Mouse (Mus musculus): ENCODE measurements around the gene Atp6v0b. TPM values are rescaled to one million over a fixed set of nuclear protein-coding genes. Genes with fewer than 3 reads are reported as not detected.

The Atp6v0b gene
- polyA plus RNA-seq (2015; fragmentation: Nextera tagmentation; extraction: Ambion mirVana), result 346 TPM in 2 replicates

DNA sequence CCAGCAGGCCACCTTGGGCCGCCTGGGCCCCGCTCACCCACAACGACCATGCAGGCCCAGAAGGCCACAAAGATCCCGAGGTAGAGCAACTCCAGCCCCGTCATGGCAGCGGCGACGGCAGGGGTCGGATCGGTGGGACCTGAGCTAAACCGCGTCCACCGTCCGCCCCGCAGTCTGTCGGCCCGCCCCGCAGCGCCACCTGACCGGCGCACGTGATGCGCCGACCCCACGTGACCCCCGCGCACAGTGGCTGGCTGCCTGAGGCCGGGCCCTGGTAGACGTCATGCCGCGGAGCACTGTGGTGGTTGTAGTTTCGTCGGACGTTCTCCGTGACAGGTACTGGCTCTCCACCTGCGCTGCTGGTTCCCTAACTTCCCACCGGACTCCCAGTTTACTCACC lies at the start of gene Atp6v0b:
Gene Atp6v0b, minus strand, starts transcription at position 201 of the 400 bp plus-strand sequence.
- Histone ChIP-seq H3K9ac (replicated peaks; ENCODE audit: low read depth) (peak within 1 kb of the TSS; percentile 78), H3K4me2 (replicated peaks; ENCODE audit: low read depth, low read length) (peak within 1 kb of the TSS; percentile 95), H3K9me3 (ENCODE audit: low read length) (no peaks in the 10 kb centered on the region), H3K27ac (ENCODE audit: low read length) (peak within 1 kb of the TSS; percentile 66; the same call in 1 of the 2 replicates), H3K36me3 (ENCODE audit: insufficient read depth, low read length) (peaks cover 11% of the 10 kb centered on the region; the same call in 1 of the 2 replicates), H3K27me3 (replicated peaks; ENCODE audit: insufficient read depth, low read length) (no peaks in the 10 kb centered on the region), H3K4me1 (ENCODE audit: insufficient read depth, low read depth, low read length) (peaks cover 10% of the 10 kb centered on the region; the same call in 1 of the 2 replicates), H3K4me3 (ENCODE audit: low read depth, low read length) (peak within 1 kb of the TSS; percentile 90)
- WGBS, result under 1% methylated on average over 23 of the region's 37 CpGs
- peak; percentile 95 for DNase-seq (ENCODE audit: low spot score)
- peak; percentile 94 for ATAC-seq
- TF ChIP-seq EP300 (IDR thresholded peaks at IDR 0.05) (no peak), CTCF (IDR thresholded peaks at IDR 0.05) (0 out of 2 replicates have a peak, but pooled peaks have one; percentile 4)

DNA sequence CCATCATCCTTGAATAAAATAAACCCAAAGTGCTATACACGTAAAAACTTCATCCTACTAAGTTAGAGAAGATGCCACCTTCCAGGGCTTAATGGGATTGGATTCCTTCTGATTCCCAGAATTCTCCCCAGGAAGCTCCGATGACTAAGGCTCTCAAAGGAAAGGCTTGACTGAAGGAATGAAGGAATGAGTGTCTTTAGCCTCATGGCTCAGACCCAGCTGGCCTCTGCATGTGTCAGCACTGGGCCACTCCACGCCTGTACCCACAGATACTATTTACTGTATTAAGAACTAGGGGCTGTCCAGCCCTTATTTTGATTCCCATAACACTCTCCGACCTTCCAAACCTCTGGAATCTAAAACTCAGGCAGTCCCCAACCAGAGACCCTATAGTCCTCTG lies 46.9 kb upstream of the Atp6v0b start:
- Histone ChIP-seq H3K4me2 (replicated peaks; ENCODE audit: low read depth, low read length) (no peak overlapping the region), H3K9me3 (ENCODE audit: low read length) (no peaks in the 10 kb centered on the region), H3K4me3 (ENCODE audit: low read depth, low read length) (no peak overlapping the region), H3K9ac (replicated peaks; ENCODE audit: low read depth) (no peak overlapping the region), H3K36me3 (ENCODE audit: insufficient read depth, low read length) (no peaks in the 10 kb centered on the region), H3K27ac (ENCODE audit: low read length) (no peak overlapping the region), H3K27me3 (replicated peaks; ENCODE audit: insufficient read depth, low read length) (no peaks in the 10 kb centered on the region), H3K4me1 (ENCODE audit: insufficient read depth, low read depth, low read length) (peaks cover under 1% of the 10 kb centered on the region; the same call in 1 of the 2 replicates)
- DNase-seq (ENCODE audit: low spot score) (no peak), ATAC-seq (no peak)
- TF ChIP-seq CTCF (IDR thresholded peaks at IDR 0.05) (no peak), EP300 (IDR thresholded peaks at IDR 0.05) (no peak)
- WGBS, result 68% methylated on average over 4 of the region's 4 CpGs

DNA sequence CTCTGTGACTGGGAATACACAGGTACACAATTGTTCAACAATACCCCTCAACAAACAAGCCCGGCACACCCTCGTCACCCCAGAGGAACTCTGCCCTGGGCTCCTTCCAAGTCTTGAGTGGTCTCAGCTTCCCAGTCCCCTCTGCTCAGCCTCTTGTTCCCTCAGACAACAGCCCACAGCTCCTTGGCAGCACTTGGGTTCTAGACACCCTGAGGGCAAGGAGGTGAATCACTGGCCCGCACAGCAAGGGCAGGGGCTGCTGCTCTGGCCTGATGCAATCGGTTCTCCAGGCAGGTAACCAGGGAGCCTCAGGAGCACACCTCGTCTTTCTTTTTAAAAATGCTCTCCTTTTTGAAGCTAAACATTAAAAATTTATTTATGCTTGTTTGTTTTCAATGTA lies 46.1 kb upstream of the Atp6v0b start:
- TF ChIP-seq EP300 (IDR thresholded peaks at IDR 0.05) (no peak), CTCF (IDR thresholded peaks at IDR 0.05) (no peak)
- Histone ChIP-seq H3K4me2 (replicated peaks; ENCODE audit: low read depth, low read length) (no peak overlapping the region), H3K4me1 (ENCODE audit: insufficient read depth, low read depth, low read length) (peaks cover 4% of the 10 kb centered on the region; the same call in 1 of the 2 replicates), H3K9ac (replicated peaks; ENCODE audit: low read depth) (no peak overlapping the region), H3K27me3 (replicated peaks; ENCODE audit: insufficient read depth, low read length) (no peaks in the 10 kb centered on the region), H3K9me3 (ENCODE audit: low read length) (no peaks in the 10 kb centered on the region), H3K27ac (ENCODE audit: low read length) (no peak overlapping the region), H3K36me3 (ENCODE audit: insufficient read depth, low read length) (no peaks in the 10 kb centered on the region), H3K4me3 (ENCODE audit: low read depth, low read length) (no peak overlapping the region)
- ATAC-seq (peak; percentile 71), DNase-seq (ENCODE audit: low spot score) (peak; percentile 56)
- 56% methylated on average over 5 of the region's 5 CpGs for WGBS

DNA sequence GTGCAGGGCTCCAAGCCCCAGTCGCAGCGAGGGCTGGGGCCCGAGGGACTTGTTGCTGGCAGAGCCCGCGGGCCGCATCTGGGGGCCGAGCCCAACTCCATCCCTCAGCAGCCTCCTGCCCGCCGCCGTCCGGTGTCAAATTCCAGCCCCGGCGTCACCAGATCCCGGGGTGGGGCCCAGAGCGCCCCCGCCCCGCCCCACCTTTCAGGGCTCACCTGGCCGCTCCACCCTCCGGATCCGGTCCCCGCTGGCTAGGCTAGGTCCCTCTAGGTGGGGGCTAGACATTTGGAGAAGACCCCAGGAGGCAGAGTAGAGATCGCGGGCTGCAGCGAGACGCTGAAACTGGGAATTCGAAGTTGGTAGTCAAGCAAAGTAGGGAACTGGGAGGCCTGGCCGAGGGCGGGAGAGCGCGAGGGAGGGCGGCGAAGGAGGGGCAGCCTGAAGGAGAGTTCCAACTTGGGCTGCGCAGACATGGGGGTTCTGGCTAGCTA lies 42.3 kb upstream of the Atp6v0b start, which contains the start of gene Artn:
Gene Artn, minus strand, starts transcription at position 373 of the 491 bp plus-strand sequence.
- H3K4me3 ChIP-seq (ENCODE audit: low read depth, low read length), result peak within 1 kb of the TSS; percentile 33
- under 1% methylated on average over 32 of the region's 33 CpGs for WGBS
- no peak for DNase-seq (ENCODE audit: low spot score)
- H3K9me3 ChIP-seq (ENCODE audit: low read length), result no peaks in the 10 kb centered on the region
- TF ChIP-seq EP300 (IDR thresholded peaks at IDR 0.05), result no peak
- TF ChIP-seq CTCF (IDR thresholded peaks at IDR 0.05), result no peak
- peak within 1 kb of the TSS; percentile 67 for H3K4me2 ChIP-seq (replicated peaks; ENCODE audit: low read depth, low read length)
- peaks cover 10% of the 10 kb centered on the region; the same call in 1 of the 2 replicates for H3K4me1 ChIP-seq (ENCODE audit: insufficient read depth, low read depth, low read length)
- H3K36me3 ChIP-seq (ENCODE audit: insufficient read depth, low read length), result no peaks in the 10 kb centered on the region
- no peak within 1 kb of the TSS for H3K27ac ChIP-seq (ENCODE audit: low read length)
- peaks cover 29% of the 10 kb centered on the region for H3K27me3 ChIP-seq (replicated peaks; ENCODE audit: insufficient read depth, low read length)
- peak; percentile 60 for ATAC-seq
- H3K9ac ChIP-seq (replicated peaks; ENCODE audit: low read depth), result 0 out of 2 replicates have a peak within 1 kb of the TSS, but pooled peaks have one; percentile 12

DNA sequence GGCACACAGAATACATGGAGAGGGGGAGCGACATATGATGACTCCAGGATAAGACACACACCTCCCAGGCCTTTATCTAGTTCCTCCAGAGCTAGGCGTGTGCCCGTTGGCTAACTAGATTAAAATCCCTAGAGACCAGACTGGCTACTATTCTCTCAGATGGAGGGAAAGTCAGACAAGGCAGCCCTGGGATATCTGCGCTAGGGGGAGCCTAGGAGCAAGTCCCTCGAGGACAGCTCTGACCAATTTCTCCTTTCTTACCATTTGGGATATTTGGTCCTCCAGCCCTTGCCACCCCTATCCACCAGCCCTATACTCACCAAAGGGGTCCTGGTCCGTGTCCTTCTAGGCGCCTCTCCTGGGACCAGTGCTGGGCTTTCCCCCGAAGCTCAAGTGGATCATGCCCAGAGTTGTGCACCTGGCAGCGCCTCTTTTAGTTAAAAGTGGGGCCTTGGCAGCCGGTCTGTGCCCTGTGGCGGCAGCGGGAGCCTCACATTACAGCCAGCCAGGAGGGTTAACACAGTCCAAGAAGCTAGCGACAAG lies 41.6 kb upstream of the Atp6v0b start:
- TF ChIP-seq EP300 (IDR thresholded peaks at IDR 0.05), result no peak
- peak; percentile 74 for TF ChIP-seq CTCF (IDR thresholded peaks at IDR 0.05)
- Histone ChIP-seq H3K9me3 (ENCODE audit: low read length) (no peaks in the 10 kb centered on the region), H3K27me3 (replicated peaks; ENCODE audit: insufficient read depth, low read length) (peaks cover 29% of the 10 kb centered on the region), H3K4me2 (replicated peaks; ENCODE audit: low read depth, low read length) (peak overlapping the region; percentile 67), H3K27ac (ENCODE audit: low read length) (no peak overlapping the region), H3K36me3 (ENCODE audit: insufficient read depth, low read length) (no peaks in the 10 kb centered on the region), H3K4me1 (ENCODE audit: insufficient read depth, low read depth, low read length) (peaks cover 10% of the 10 kb centered on the region; the same call in 1 of the 2 replicates), H3K9ac (replicated peaks; ENCODE audit: low read depth) (0 out of 2 replicates have a peak overlapping the region, but pooled peaks have one; percentile 12), H3K4me3 (ENCODE audit: low read depth, low read length) (peak overlapping the region; percentile 33)
- DNase-seq (ENCODE audit: low spot score) (peak; percentile 83), ATAC-seq (peak; percentile 37)
- 3% methylated on average over 13 of the region's 13 CpGs for WGBS

DNA sequence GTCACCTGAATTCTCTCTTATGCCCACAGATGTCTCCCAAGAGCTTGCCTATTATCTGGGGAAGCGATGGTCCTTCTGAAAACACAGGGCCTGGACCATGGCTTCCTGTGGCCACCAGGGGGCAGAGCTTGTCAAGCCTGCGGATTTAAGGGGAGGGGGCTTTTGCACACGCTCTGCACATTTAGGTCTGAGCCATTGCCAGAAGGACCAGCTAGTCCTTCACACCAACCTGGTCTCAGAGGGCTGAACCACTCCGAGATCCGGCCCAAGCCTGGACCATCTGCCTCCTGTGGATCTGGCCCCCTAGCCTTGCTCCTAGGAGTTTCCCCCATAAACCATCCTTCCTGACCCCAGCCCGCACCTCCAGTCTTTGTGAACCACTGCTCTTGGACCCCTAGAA lies 41.1 kb upstream of the Atp6v0b start:
- peaks cover 29% of the 10 kb centered on the region for H3K27me3 ChIP-seq (replicated peaks; ENCODE audit: insufficient read depth, low read length)
- H3K4me2 ChIP-seq (replicated peaks; ENCODE audit: low read depth, low read length), result no peak overlapping the region
- H3K36me3 ChIP-seq (ENCODE audit: insufficient read depth, low read length), result no peaks in the 10 kb centered on the region
- no peaks in the 10 kb centered on the region for H3K9me3 ChIP-seq (ENCODE audit: low read length)
- H3K27ac ChIP-seq (ENCODE audit: low read length), result no peak overlapping the region
- WGBS, result 21% methylated on average over 6 of the region's 6 CpGs
- no peak overlapping the region for H3K4me3 ChIP-seq (ENCODE audit: low read depth, low read length)
- 0 out of 2 replicates have a peak, but pooled peaks have one; percentile 10 for ATAC-seq
- peaks cover 10% of the 10 kb centered on the region; the same call in 1 of the 2 replicates for H3K4me1 ChIP-seq (ENCODE audit: insufficient read depth, low read depth, low read length)
- peak; percentile 58 for DNase-seq (ENCODE audit: low spot score)
- H3K9ac ChIP-seq (replicated peaks; ENCODE audit: low read depth), result no peak overlapping the region
- TF ChIP-seq CTCF (IDR thresholded peaks at IDR 0.05) (peak; percentile 89), EP300 (IDR thresholded peaks at IDR 0.05) (no peak)
